Mouse (Mus musculus) liver, adult 2 months (tissue): ENCODE measurements around the gene Zfp526. TPM values are rescaled to one million over a fixed set of nuclear protein-coding genes. Genes with fewer than 3 reads are reported as not detected.
A peak's percentile ranks its signal among the peaks of the same experiment; 100 is the strongest.

ENCODE experiments used
- DNase-seq: peaks from one replicate; pipeline ENCODE4 v3.0.0-alpha.2; 2011; ENCODE audit warnings: low read depth, low spot score; ENCODE audit errors: extremely low read depth
- H3K27ac ChIP-seq: fragments of 200-500 bp; replicated peaks from 2 replicates; pipeline ENCODE4 v1.5.1; 2012; ENCODE audit warnings: low read depth, mild to moderate bottlenecking, control low read depth, inconsistent platforms, low read length; ENCODE audit not compliant: insufficient read depth
- H3K27me3 ChIP-seq: fragments of 200-500 bp; 2 replicates; pipeline ENCODE4 v1.6.1; 2012; ENCODE audit warnings: mild to moderate bottlenecking, moderate library complexity, low read length, inconsistent platforms; ENCODE audit not compliant: control insufficient read depth, insufficient read depth
- H3K36me3 ChIP-seq: fragments of 200-500 bp; 2 replicates; pipeline ENCODE4 v1.6.1; 2012; ENCODE audit warnings: low read length, inconsistent platforms; ENCODE audit not compliant: control insufficient read depth, insufficient read depth
- H3K4me1 ChIP-seq: fragments of 200-500 bp; 2 replicates; pipeline ENCODE4 v1.6.1; 2011; ENCODE audit warnings: low read length; ENCODE audit not compliant: control insufficient read depth, insufficient read depth
- H3K4me3 ChIP-seq: fragments of 200-500 bp; 2 replicates; pipeline ENCODE4 v1.5.1; 2011; ENCODE audit warnings: low read depth, mild to moderate bottlenecking, control low read depth, low read length, moderate library complexity; ENCODE audit not compliant: insufficient read depth
- H3K79me2 ChIP-seq: fragments of 200-500 bp; 2 replicates; pipeline ENCODE4 v1.6.1; 2012; ENCODE audit warnings: inconsistent platforms, mild to moderate bottlenecking, low read length, moderate library complexity; ENCODE audit not compliant: control insufficient read depth, insufficient read depth
- H3K9ac ChIP-seq: fragments of 200-500 bp; 2 replicates; pipeline ENCODE4 v1.6.1; 2012; ENCODE audit warnings: low read depth, mild to moderate bottlenecking, control low read depth, inconsistent platforms, low read length
- CTCF ChIP-seq: fragments of 200-500 bp; IDR thresholded peaks from 2 replicates; pipeline ENCODE4 v1.5.1; 2011; ENCODE audit warnings: low read depth, low read length, control low read depth
- POLR2A ChIP-seq: fragments of 200-500 bp; IDR thresholded peaks from 2 replicates; pipeline ENCODE4 v1.6.1; 2011; ENCODE audit warnings: low read length, control low read depth; ENCODE audit not compliant: insufficient read depth; ENCODE audit errors: extremely low read depth
- WGBS: fragments of 180-500 bp; shearing (Covaris S2); methylation state at CpG from one replicate; pipeline ENCODE4 v1.1.7; 2018; 5-methylcytosine and 5-hydroxymethylcytosine counted together
- polyA plus RNA-seq: library from polyadenylated mRNA; depleted of rRNA; stranded (reverse); fragments of >200 nt; gene quantifications from 2 replicates; pipeline ENCODE4 v1.2.3, GENCODE M21; 2012
- total RNA-seq: library from RNA; depleted of rRNA; stranded (reverse); fragments of >200 nt; gene quantifications from 2 replicates; pipeline ENCODE4 v1.2.3, GENCODE M21; 2014

The Zfp526 gene
- total and polyA plus RNA-seq, 2 experiments, result 2.2 to 4.7 TPM

DNA sequence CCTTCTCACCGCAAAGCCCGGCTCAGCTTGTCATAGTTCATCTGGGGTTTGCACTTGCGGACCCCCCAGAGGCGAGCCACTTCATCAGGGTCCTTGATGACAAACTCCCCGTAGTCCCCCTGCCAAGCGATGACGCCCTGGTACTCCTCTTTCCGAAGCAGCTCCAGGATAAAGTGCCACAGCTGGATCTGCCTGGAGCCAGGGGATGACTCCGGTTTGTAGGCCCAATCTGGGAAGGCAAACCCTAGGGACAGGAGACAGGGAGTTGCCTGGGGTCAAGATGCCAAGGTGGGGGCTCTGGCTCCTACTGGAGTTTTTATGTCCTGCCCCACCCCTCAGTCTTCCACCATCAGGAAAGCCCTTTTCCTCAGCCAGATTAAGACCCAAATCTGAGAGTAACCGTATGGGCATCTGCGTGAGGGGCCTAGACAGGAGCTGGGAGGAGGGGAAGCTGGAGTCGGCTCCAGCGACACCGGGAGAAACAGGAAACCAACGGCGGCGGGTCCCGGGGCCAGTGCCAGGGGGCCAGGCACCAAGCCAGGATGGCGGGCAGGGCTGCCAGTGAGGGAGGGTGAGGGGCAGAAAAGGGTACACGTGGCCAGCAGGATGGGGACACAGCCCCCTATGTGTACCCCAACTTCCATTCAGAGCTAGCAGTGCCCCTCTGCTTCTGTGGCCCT, 25.0 kb downstream of the Zfp526 start:
- Histone ChIP-seq H3K9ac (no peak overlapping the region), H3K4me1 (peaks cover 12% of the 10 kb centered on the region)
- 45% methylated on average over 20 of the region's 20 CpGs for WGBS

DNA sequence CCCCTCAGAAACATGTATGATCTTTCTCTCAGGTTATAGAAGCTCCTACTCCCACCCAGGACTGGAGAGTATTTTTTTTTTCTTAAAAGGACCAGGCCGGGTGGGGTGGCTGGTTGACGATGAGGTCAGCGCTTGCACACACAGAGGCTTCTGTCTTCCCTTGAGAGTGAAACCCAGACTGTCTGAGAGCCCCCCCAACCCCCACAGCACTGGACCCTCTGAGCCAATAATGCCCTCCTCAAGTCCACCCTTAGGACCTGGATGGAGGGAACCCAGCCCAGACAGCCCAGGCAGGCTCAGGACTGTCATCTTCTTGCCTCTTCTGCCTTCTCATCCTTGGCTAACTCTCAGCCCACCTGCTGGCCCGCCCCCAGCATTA, 25.5 kb downstream of the Zfp526 start:
- peaks cover 12% of the 10 kb centered on the region for H3K4me1 ChIP-seq

More for the DNA sequence above, 25.0 kb downstream of the Zfp526 start:
- Histone ChIP-seq H3K27me3 (no peaks in the 10 kb centered on the region), H3K79me2 (peaks cover 41% of the 10 kb centered on the region; the same call in 1 of the 2 replicates), H3K4me3 (no peak overlapping the region), H3K27ac (peak overlapping the region; percentile 25; the same call in 1 of the 2 replicates), H3K36me3 (peaks cover 4% of the 10 kb centered on the region; the same call in 1 of the 2 replicates)
- no peak for TF ChIP-seq POLR2A
- TF ChIP-seq CTCF, result no peak
- DNase-seq, result no peak

DNA sequence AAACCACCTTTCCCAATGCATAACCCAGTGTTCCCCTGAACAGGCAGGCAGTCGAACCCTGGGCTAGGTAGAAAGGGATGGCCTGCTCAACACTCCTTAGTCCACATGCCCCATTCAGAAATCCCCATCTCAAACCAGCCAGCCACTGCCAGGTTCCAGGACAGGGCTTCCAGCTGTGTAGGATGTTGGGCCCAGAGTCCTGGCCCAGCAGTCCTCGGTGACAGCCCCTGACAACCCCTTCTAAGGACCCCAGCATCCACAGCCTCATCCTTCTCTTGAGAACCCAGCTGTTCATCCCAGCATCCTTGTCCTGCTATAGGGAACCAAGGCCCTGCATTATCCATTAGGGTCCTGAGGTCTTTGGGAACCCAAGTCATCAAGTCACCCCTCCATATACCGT, 26.3 kb downstream of the Zfp526 start:
- H3K27me3 ChIP-seq, result no peaks in the 10 kb centered on the region
- no peak overlapping the region for H3K27ac ChIP-seq
- peaks cover 4% of the 10 kb centered on the region; the same call in 1 of the 2 replicates for H3K36me3 ChIP-seq
- WGBS, result 40% methylated on average over 3 of the region's 3 CpGs
- peaks cover 41% of the 10 kb centered on the region; the same call in 1 of the 2 replicates for H3K79me2 ChIP-seq
- DNase-seq, result no peak
- no peak overlapping the region for H3K4me3 ChIP-seq
- peaks cover 12% of the 10 kb centered on the region for H3K4me1 ChIP-seq
- TF ChIP-seq CTCF, result no peak
- no peak for TF ChIP-seq POLR2A
- peak overlapping the region; percentile 23; the same call in 1 of the 2 replicates for H3K9ac ChIP-seq

More for the DNA sequence above, 25.5 kb downstream of the Zfp526 start:
- Histone ChIP-seq H3K27ac (peak overlapping the region; percentile 25; the same call in 1 of the 2 replicates), H3K36me3 (peaks cover 4% of the 10 kb centered on the region; the same call in 1 of the 2 replicates), H3K9ac (no peak overlapping the region), H3K4me3 (no peak overlapping the region), H3K27me3 (no peaks in the 10 kb centered on the region), H3K79me2 (peaks cover 41% of the 10 kb centered on the region; the same call in 1 of the 2 replicates)
- WGBS, result 46% methylated on average over 4 of the region's 4 CpGs
- no peak for TF ChIP-seq CTCF
- TF ChIP-seq POLR2A, result no peak
- no peak for DNase-seq

DNA sequence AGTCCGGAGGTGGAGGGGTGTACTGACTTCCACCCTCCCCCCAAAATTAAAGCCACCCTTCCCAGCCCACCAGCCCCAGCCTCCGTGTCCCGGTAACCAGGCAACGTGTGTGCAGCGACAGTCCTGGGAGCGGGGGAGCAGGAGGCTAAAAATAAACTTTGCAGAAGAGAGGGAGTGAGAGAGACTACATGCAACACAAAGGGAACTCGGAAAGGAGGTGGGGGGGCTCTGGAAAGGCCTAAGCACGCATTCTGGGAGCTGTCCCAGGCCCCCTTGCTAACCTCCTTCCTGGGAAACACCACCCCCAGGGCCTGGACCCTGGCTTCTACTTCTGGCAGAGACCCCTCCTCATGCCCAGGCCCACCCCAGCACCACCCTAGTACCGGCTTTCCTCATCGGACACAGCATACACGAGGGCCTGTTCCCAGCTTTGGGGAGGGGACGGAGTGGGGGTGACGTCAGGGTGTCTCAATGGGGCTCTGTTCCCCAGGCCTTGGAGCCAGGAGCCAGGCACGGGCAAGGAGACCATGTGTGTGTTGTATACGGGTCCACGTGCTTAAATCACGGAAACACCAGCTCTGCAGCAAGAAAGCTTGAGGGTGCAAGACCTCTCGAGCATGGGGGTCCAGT, 26.9 kb downstream of the Zfp526 start:
- H3K27me3 ChIP-seq, result no peaks in the 10 kb centered on the region
- peak overlapping the region; percentile 90 for H3K4me3 ChIP-seq
- WGBS, result 12% methylated on average over 18 of the region's 18 CpGs
- peak overlapping the region; percentile 93 for H3K9ac ChIP-seq
- H3K79me2 ChIP-seq, result peaks cover 41% of the 10 kb centered on the region; the same call in 1 of the 2 replicates
- TF ChIP-seq POLR2A (no peak), CTCF (no peak)
- H3K27ac ChIP-seq, result peak overlapping the region; percentile 86
- H3K36me3 ChIP-seq, result peaks cover 4% of the 10 kb centered on the region; the same call in 1 of the 2 replicates
- peaks cover 12% of the 10 kb centered on the region for H3K4me1 ChIP-seq
- no peak for DNase-seq

DNA sequence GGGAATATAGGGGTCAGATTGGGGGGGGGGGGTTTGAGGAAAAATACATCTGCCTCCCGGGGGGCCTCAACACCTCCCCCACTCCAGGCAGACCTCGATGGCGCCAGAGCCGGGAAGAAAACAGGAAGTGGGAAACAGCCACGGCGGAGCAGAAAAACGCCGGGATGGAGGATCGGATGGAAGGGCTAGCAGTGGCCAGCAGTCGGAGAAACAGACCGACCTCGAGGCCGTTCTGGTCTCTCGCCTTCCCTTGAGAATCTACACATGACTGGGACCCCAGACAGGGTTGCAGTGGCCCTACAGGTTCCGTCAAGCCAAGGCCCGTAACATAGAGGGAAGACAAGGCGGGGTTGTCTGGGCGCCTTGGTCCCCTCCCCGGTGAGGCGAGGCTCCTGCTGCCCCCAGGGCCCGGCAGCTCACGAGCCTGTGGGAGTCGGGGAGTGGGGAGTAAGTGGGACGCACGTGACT, 27.7 kb downstream of the Zfp526 start:
- Histone ChIP-seq H3K79me2 (peaks cover 41% of the 10 kb centered on the region; the same call in 1 of the 2 replicates), H3K9ac (peak overlapping the region; percentile 93), H3K36me3 (peaks cover 4% of the 10 kb centered on the region; the same call in 1 of the 2 replicates), H3K27ac (peak overlapping the region; percentile 86), H3K27me3 (no peaks in the 10 kb centered on the region), H3K4me3 (peak overlapping the region; percentile 90), H3K4me1 (peaks cover 12% of the 10 kb centered on the region)
- TF ChIP-seq POLR2A (no peak), CTCF (no peak)
- 1% methylated on average over 25 of the region's 25 CpGs for WGBS
- DNase-seq, result no peak
